Mouse (Mus musculus): ENCODE measurements at regions not wholly inside any gene's neighbourhood (a gene's known extent, or its start where the extent isn't known, plus 50 kb on each side); places are given as distances from the start of the nearest gene placed in this dataset.

DNA sequence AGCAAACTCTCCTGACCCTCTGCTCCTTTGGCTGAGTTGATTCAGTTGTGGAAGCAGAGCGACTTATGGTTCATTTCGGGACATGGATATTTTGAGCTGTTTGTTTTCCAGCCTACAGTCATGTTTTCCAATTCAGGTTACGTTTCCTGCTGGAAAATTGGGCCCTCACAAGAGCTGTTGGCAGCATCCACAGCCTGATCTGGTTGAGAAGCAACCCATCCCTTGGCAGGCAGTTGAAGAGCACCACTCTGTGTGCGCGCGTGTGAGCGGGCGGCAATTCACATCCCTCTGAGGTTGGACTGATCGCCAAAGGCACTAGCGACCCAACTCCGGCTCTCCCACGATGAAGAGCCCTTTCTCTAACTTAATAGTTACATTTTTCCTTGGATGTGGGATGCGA is 457.1 kb downstream of the Tmem38b start:
- DNase-seq (ENCODE audit: low read depth) = no peak

DNA sequence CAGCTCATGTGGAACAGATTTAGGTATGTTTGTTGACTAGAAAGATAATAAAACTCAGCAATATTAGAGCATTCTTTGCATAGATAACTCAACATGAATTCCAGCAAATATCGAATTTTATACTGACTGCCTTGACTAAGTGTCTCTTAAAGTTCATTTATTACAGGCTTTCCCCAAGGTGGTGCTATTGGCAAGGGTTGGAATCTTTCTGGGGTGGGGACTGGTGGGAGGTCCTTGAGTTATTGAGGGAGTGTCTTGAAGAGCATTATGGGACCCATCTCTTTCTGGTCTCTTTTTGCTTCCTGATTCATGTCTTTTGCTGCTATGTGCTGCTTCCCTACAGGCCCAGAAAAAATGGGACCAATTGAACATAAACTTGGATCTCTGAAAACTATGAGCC is 488.0 kb downstream of the Tmem38b start:
- DNase-seq (ENCODE audit: low read depth) = no peak

DNA sequence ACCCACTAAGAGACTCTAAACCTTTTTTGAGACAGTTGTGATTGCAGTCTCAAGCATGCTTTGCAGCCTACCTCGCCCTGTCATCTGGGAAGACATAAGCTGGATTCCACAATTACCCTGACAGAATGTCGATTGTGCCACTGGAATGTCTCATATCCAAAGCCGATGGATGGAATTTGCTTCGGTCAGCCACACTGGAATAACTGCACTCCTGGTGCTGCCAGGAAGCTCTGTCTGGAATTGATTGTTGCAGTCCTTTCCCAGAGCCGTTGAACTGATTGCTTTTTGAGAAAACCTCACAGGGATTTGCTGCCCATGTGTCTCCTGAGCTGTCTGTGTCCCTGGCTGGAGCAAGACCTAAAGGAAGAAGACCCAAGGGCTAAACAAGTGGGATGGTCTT is 499.0 kb downstream of the Tmem38b start:
- no peak for DNase-seq (ENCODE audit: low read depth)

DNA sequence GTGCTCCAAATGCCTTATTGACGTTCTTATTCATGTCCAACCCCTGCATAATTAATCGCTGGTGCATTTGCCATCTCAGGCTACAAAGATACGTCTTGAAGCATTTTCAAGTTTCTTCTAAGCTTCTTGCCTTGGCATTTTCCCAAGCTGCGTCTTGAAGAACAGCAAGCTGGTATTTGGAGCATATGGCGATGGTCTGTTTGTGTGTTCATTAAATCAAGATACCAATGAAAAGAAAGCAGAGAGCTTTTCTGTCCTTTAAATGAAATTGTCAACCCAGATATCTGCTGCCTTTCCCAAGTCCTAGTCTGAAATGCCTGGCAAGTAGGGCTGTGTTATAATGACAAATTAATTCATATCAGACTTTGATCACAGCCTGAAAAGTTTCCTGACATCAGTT is 502.4 kb downstream of the Tmem38b start:
- DNase-seq (ENCODE audit: low read depth) = no peak

DNA sequence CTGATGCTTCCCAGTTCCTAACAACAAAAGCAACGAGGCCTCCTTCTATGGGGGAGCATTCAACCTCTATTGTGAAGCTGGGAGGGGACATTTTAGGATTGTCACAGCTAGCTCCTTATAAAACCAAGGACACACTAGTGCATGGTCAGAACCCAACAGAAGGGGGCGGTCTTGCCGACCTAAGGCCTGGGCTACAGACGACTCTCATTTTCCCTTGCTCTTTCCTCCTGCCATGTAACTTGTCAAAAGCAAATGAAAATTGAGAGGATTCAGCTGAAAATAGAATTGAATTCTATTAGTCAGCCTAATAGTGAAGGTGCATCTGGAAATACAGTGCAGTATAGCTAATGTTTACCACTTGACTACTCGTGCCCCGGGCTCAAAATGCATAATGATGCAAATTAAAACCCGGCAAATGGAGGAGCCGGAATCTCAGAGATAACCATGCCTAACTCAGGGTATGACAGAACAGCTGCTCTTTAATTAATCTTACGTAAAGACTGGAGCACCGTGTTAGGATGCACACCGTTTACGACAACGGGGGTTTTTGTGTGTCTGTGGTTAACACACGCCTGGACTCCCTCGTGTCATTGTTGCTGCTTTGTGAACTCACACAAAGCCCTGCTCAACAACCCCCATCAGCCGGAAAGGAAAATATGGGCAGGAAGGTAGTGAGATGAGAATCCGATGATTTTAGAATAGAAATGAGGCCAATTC is 503.0 kb downstream of the Tmem38b start:
- DNase-seq (ENCODE audit: low read depth) = no peak

DNA sequence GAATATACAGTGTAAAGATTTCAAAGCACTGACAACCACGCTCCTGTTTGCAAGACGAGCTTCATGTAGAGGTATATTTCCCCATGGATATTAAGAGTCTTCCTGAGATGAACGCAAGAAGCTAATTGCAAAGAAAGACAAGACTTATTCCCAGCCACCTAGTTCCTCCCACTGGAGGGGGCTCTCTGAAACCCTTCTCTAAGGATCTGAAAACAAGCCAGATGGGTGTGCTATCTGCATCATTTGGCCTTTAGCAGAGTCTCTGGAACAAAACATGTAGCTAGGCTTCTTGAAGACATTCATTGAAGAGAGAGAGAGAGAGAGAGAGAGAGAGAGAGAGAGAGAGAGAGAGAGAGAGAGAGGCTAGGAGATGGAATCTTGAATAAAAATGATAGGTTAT is 504.8 kb downstream of the Tmem38b start:
- no peak for DNase-seq (ENCODE audit: low read depth)

DNA sequence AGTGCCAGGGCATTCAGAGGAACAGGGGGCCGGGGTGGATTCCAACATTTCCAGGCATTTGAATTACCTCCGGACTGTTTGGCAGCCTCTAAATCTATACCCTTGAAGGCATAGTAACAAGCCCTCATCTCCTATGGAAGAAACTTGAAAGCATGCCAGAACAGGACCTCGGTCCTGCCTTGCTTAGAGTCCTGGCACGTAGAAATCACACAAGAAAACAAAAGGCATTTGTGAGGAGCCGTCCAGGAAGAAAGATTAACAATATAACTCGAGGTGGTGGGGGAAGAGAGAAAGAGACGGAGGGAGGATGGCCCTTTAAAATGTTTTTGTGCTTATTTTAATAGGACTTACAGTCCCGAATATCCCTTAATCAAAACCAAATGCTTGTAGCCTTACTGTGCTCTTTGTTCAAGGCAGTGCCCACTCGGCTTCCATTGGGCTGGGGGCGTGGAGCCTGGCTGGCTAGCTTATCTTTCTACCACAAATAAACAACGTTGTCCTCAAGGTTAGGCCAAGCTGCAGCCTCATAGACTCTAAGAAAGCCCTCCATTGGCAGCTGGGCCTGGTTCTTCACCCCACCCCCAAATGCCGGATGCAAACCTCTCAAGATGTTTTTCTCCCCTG is 505.9 kb downstream of the Tmem38b start:
- DNase-seq (ENCODE audit: low read depth) = no peak

DNA sequence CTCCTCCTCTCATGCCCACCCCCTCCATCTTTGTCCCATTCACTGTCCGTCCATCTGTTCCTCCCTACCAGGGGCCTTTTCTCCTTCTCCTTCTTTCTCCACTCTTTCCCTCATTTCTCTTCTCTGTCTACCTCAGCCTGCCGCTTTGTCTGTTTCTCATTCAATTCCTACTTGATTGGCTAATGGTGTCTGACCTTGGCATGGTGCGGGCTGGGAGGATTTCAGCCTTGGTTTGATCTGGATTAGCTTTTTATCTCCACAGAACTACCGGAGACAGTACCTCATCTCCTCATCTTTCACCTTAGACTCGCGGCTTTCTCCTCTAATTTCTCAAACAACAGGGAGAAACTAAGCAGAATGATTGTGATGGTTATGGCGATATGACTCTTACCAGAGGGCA is 506.4 kb downstream of the Tmem38b start:
- DNase-seq (ENCODE audit: low read depth) = no peak

DNA sequence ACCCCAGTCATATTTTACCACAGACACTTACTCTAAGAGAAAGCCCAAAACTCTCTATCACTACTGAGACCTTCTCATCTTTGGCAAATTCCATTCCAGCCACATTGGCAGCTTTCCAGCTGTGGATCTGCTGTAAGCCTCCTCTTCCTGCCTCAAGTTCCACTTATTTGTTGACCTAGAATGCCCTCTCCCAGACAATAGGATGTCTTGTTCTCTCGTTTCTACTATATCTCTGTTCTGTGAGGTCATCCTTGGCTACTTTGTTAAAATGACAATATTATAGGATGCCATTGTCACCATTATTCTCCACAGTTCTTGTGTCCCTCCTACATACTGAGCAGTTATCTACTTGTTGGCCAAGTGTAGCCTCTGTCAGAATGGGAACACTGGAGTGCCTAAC is 512.7 kb downstream of the Tmem38b start:
- no peak for DNase-seq (ENCODE audit: low read depth)

DNA sequence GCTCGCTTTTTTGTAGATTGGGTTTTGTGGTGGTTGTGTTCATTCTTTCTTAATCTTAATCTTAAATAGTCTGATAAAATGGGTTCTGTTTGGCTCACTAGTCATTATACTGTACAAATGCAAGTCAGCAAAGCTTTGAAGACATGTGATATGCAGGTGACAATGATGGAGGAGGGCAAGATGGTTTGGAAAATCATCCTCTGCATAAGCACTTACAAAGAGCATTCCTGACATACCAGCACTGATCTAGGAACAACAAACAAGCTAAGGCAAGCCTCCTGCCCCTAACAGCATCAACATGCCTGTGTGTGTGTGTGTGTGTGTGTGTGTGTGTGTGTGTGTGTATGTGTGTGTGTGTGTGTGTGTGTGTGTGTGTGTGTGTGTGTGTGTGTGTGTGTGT is 514.3 kb downstream of the Tmem38b start:
- DNase-seq (ENCODE audit: low read depth) = no peak

DNA sequence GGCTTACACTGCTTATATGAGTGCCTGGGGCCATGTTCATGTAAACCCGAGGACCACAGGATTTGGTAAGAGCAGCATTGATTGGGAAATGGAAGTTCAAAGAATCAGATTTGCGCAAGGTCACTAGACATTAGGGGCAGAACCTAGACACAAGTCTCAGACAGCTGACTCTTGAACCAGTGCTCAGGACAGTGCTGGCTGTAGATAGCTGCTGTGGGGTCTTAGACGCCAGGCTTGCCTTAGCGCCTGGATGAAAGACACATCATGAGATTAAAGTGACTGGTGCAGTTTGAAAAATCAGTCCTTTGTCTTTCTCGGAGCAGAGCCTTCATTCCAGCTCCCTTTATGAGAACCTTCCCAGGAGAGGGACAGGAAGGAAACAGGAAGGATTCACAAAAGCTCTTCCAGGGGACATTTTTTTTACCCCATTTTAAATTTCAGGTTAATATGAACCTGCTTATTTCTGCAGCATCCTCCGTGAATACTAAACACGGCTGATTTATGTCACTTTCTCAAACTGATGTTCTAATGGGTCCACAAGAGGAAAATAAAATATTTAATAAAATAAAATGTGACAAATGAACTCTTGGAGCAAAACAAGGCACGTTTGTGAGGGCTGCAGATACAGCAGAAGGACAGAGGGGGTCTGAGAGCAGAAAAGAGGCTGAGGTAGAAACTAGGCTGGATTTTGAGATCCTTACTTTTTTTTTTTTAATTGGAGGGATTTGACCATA is 528.0 kb downstream of the Tmem38b start:
- DNase-seq (ENCODE audit: low read depth) = no peak

DNA sequence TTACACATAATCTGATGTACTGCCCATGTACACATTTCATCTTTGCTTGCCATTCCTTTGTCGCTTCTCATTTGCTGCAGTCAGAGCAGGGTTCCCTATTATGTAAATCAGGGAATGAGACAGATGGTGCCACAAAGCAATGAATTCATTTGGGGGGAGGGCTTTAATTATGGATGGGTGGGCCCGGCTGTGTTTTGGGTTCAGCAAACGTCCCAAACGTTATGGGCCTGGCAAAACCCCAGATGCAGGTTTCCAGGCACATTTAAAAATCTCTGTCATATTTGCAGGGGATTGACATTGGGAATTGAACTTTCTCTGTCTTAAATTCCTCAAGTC is 528.5 kb downstream of the Tmem38b start:
- DNase-seq (ENCODE audit: low read depth) = no peak

DNA sequence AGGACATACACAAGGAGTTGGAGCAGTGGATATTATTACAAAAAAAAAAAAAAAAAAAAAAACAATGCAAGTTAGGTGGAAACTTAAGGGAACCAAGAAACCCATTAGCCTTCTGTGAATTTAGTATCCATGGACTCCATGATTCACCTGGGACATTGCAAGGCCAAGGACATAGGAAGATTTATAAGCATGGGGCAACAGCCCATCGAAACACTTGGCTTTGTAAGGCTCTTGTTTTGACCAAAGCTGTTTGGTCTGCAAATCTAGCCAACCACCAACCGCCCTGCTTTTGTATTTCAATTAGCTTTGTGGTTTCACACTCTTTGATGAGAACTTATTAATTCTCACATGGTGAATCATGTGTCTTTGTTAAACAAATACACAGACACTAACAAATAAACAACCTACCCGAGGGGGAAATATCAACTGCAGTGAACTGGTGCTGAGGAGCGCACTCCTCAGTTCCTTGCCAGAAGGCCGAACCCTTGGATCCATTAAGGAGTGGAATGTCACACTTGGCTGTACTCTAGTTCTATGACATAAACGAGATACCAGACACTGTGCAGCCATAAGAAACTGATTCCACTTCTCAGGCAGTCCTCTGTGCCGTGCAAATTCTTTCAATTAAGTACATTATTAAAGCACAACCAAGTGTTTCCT is 529.7 kb downstream of the Tmem38b start:
- no peak for DNase-seq (ENCODE audit: low read depth)

DNA sequence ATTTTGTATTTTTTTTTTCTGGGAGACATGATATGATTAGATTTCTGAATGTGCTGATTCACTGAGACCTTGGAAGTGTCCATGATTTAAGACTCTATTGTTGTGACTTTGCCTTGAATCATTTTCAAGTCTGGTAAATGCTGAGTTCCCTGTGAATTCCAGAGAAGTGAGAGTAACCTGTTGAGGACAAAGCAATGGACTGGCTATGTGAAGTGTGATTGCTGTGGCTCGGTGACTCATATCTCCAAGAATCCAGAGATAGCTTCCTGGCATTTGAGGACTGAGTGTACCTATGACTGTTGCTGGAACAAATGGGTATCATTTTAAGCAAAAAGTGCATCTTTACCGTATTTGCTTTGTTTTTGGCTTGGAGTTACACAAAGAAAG is 530.2 kb downstream of the Tmem38b start:
- no peak for DNase-seq (ENCODE audit: low read depth)

DNA sequence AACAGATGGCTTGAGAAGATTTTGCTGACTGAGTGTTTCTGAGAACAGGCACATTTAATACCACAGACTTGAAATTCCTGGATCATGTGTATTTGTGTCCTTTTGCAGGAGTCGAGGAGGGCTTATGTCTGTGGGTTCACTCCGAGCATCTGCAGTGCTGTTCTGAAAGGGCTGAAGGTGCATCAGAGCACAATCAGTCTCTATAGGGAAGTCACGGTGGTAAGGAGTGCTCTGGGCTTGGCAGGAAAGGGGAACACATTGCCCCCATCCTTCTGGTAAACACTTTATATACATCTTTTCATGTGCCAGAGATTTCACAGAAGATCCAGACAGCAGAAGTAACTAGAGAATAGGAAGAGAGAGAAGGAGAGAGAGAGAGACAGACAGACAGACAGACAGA is 545.1 kb downstream of the Tmem38b start:
- DNase-seq (ENCODE audit: low read depth) = no peak

DNA sequence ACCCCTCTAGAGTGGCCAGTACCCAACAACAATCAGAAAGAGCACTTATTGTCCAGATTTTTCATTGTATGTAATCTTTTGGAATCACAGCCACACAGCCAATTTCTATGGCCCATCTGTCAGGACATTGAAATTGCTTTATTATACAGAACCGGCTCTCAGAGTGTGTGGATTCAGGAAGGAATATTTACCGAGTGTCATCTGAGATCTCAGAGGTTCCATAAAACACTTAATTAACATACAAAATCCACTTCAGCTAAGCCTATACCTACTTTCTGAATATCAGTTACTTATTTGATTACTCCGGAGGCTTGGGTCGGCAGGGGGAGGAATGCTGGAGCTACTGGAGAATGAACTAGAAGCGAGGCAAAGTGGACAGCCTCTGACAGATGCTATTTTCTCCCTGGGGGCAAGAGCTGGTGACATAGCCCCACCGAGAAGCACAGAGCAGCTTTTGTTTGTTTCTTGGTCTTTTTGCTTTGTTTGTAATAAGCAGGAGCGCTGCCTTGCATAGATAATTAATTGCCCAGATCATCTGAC is 545.6 kb downstream of the Tmem38b start:
- no peak for DNase-seq (ENCODE audit: low read depth)

DNA sequence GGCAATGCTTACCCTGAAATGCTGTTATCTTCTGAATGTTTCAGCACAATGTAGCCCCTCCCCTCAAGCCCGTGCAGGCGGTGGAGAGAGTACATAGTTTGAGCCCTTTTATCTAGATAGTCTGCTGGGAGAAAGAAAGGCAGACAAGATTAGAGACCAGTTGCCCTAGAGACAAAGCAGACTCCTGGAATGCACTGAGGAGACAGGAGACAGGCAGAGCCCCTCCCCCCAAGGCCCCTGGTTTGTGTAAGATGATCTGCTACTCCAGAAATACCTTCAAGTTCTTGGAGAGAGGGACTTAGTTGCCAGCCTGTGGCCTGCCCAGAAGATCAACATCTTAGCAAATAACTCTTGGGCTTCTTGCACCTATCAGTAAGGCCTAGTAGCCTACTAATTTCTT is 547.8 kb downstream of the Tmem38b start:
- DNase-seq (ENCODE audit: low read depth) = no peak

DNA sequence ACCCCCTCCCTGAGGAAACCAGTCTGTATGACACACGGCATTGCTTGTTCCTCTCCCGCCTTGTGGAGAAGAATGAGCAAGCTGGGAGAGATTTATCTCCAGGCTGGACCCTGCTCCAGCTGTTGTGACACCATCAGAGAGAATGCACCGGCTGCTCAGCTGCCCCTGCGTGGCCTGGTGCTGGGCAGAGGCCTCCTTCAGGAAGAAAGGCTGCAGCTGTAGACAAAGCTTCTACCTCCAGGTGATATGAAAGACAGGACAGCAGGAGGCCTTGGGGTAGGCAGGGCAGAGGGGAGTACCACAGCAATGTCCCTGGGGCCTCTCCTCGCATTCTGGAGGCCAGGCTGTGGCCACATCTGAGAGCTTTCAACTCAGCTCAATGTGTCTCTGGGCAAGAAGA is 548.6 kb downstream of the Tmem38b start:
- no peak for DNase-seq (ENCODE audit: low read depth)

DNA sequence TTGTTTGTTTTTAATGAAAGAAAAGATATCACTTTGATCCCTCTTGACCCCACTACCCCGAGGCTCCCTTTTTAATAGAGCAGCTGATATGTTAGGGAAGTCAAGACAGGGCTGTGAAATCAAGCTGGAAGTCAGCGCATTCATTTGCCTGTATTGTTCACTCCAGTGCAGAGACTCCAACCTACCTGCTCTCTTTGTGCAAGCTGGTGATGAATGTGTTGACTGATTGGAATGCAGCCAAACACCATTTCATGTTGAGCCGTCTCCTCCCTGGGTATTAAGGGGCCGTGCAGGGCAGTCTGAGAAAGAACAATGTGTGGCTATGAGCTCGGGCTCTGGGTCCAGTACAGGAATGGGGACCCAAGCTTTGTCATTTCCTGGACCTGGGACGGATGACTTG is 557.4 kb upstream of the Zfp462 start:
- no peak for DNase-seq (ENCODE audit: low read depth)

DNA sequence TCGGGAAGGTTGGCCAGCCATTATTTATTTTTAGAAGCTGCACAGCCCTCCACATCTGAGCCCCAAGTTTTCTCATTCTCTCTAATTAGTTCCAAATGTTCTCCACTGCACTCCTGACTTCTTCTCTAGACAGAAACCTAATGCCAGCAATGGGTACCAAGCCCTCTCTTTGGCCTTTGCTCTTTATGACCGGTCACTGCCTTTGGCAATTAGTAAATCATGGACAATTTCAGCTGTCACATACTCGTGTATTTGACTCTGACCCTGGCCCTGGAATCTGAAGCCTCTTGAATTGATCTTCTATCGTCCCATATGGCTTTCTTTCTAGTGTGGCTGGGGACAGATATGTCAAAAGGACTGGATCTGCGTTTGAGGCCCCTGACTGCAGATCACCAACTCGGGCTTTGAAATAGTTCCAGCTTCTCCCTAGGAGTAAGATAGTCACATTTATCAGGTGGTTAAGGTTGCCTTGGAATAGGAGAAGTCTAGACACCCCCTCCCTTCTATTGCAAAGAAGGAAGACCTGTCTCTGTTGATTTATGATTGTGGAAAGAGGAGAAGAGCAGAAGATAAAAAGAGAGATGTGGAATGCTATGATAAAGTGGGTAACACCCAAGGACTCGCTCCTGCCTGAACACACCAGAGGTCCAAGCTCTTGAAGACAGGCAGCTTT is 553.2 kb upstream of the Zfp462 start:
- no peak for DNase-seq (ENCODE audit: low read depth)

DNA sequence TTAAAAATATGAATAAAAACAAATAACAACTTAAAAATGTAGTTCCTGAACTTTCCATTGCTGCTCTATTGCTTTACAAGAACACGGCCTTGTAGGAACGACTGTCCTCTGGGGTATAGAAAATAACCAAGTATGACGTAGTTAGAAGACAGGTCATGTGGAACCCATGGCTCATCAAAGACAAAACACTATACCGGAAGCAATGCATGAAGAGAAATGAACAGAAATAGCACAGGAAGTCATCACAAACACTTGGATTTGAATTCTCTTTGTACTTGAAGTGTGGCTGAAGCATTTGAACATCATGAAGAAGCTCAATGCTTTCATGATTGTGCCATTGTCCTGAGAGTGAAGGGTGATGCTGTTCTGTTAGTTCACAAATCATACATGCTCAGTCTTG is 538.7 kb upstream of the Zfp462 start:
- DNase-seq (ENCODE audit: low read depth) = no peak

DNA sequence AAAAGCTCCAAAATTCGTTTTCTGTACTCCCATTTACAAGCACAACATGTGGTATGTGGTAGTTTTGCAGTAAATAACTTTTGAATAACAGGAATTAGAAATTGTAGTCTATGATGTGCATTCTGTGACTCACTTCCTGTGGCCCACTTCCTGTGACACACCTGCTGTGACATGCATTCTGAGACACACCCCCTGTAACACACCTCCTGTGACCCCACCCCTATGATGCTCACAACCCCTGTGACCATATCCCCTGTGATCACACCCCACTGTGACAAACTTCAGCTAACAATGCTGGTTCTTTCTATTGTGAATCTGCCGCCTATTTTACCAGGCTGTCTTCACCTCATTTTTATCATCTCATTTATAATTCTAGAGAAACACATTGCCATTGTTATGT is 536.9 kb upstream of the Zfp462 start:
- DNase-seq (ENCODE audit: low read depth) = no peak

Data from gonadal fat pad, adult 2 months (tissue).